Mouse (Mus musculus) midbrain, embryonic 12.5 days (tissue): ENCODE data around the gene Akr1e1. TPM values are rescaled to one million over a fixed set of nuclear protein-coding genes. Genes with fewer than 3 reads are reported as not detected.
"Not testable (repeated sequence)": the region's sequence is repeated elsewhere in the genome, so short reads cannot be mapped to it uniquely, and the experiment has no call there.

ENCODE experiments used
- ATAC-seq: fragments of 200-750 bp; cut with Nextera tagmentation; 2 replicates; pipeline ENCODE4 v1.8.0; 2017; ENCODE audit warnings: low read depth, moderate TSS enrichment, moderate library complexity; ENCODE audit not compliant: low FRiP score
- H3K27ac ChIP-seq: fragments of 300-500 bp; sonication (generic); replicated peaks from 2 replicates; pipeline ENCODE4 v1.5.1; 2016; ENCODE audit warnings: mild to moderate bottlenecking
- H3K27me3 ChIP-seq: fragments of 300-500 bp; sonication (generic); 2 replicates; pipeline ENCODE4 v1.6.1; 2016; ENCODE audit warnings: mild to moderate bottlenecking
- H3K36me3 ChIP-seq: fragments of 300-500 bp; sonication (generic); 2 replicates; pipeline ENCODE4 v1.6.1; 2016
- H3K4me1 ChIP-seq: fragments of 300-500 bp; sonication (generic); 2 replicates; pipeline ENCODE4 v1.6.1; 2016
- H3K4me2 ChIP-seq: fragments of 300-500 bp; sonication (generic); replicated peaks from 2 replicates; pipeline ENCODE4 v1.6.1; 2016; ENCODE audit warnings: mild to moderate bottlenecking, moderate library complexity
- H3K4me3 ChIP-seq: fragments of 300-500 bp; sonication (generic); 2 replicates; pipeline ENCODE4 v1.5.1; 2016; ENCODE audit warnings: mild to moderate bottlenecking
- H3K9ac ChIP-seq: fragments of 300-500 bp; sonication (generic); replicated peaks from 2 replicates; pipeline ENCODE4 v1.6.1; 2016; ENCODE audit warnings: mild to moderate bottlenecking, moderate library complexity
- H3K9me3 ChIP-seq: fragments of 300-500 bp; sonication (generic); 2 replicates; pipeline ENCODE4 v1.6.1; 2016; ENCODE audit warnings: mild to moderate bottlenecking
- WGBS: fragments of 180-500 bp; shearing (Covaris S2); methylation state at CpG from one replicate; pipeline ENCODE4 v1.1.7; 2016; 5-methylcytosine and 5-hydroxymethylcytosine counted together
- polyA plus RNA-seq: library from polyadenylated mRNA; unstranded; fragments of >200 nt; fragmentation: Nextera tagmentation; extraction: Ambion mirVana; gene quantifications from 2 replicates; pipeline ENCODE4 v1.2.1, GENCODE M21; 2016

The Akr1e1 gene
- polyA plus RNA-seq, result 49.7 and 57.7 TPM in 2 replicates

DNA sequence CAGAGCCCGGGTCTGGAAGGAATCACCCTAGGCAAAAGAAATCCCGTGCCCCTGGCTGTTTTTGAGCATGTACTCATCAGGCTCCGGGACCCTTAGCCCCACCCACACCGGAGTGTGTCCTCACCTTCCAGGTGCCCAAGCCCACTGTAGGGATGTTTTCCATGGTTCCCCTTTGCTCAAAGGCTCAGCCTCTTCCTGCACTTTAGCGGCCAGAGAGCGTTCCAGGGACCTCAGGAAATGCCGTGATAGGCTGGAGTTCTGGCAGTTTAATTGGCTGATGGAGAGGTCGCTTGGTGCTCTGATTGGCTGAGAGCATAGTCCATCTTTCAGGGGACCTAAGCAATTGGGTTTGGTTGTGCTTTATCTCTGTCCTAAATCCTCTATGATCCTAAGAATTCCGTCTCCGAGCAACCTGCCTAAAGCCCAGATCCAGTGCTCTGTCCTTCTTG is at the start of gene Akr1e1:
Gene Akr1e1, minus strand, starts transcription at position 214 of the 449 bp plus-strand sequence.
- 5% methylated on average over 10 of the region's 10 CpGs for WGBS
- peak within 1 kb of the TSS; percentile 75 for H3K27ac ChIP-seq
- no peaks in the 10 kb centered on the region for H3K4me1 ChIP-seq
- H3K27me3 ChIP-seq, result no peaks in the 10 kb centered on the region
- peak within 1 kb of the TSS; percentile 71 for H3K9ac ChIP-seq
- no peaks in the 10 kb centered on the region for H3K36me3 ChIP-seq
- H3K4me2 ChIP-seq, result peak within 1 kb of the TSS; percentile 59
- no peaks in the 10 kb centered on the region for H3K9me3 ChIP-seq
- ATAC-seq, result peak; percentile 100
- peak within 1 kb of the TSS; percentile 65 for H3K4me3 ChIP-seq

DNA sequence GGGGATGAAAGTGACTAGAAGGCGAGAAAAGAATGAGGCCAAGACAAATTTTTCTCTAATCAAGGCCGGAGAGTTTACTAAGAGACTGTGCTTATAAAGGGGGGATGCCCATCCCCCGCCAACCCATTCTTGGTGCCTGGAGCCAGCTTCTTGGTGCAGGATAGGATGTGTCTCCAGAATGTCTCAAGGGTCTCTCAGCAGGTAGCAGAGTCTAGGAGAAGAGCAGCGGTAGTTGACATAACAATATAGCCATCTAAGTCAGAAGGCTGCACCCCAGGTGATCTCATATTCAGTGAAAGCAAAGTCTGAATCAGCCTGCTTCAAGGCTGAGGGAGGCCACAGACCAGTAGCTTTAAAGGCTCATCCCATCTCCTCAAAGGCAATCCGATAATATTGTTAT is 49.4 kb upstream of the Akr1e1 start:
- no peak for ATAC-seq
- WGBS, result 83% methylated on average over 5 of the region's 5 CpGs
- Histone ChIP-seq H3K9ac (no peak overlapping the region), H3K4me2 (no peak overlapping the region), H3K27ac (no peak overlapping the region), H3K27me3 (no peaks in the 10 kb centered on the region), H3K4me1 (no peaks in the 10 kb centered on the region), H3K4me3 (no peak overlapping the region), H3K9me3 (no peaks in the 10 kb centered on the region), H3K36me3 (no peaks in the 10 kb centered on the region)

DNA sequence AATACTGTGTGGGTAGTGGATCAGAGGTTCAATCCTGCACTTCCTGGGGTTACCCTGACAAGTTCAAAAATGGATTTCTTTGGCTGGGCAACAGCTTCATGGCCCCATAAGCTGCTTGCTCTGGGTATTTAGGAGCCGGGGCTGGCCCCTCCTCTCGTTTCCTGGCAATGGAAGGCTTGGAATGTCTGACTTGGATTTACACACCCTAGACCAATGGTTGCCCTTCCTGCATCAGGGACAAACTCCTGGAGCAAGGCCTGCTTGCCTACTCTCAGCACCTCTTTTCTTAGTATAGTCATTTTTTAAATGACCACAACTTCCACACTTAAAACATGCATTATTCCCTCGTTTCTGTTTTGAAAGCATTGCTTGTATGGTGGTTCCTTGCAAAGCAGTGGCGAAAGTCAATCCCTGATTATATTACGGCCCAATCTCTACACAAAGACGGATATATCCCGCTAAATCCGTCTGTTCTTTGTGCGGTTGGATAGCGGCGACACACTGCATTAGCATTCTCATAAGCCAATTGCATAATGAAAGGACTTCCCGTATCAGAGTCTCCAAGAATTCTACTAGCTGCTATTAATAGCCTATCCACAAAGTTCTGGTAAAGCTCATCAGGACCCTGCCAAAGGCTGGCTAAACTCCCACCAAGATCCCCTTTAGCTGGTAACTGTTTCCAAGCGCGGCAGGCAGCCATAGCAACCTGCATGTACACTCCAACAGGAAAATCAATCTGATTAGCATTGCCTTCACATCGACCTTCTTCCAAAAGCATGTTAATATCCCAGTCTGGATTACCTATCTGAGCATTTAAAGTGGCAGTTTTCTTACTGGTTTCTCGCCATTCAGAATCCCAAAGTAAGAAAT is 47.5 kb upstream of the Akr1e1 start:
- Histone ChIP-seq H3K9ac (no peak overlapping the region), H3K27me3 (no peaks in the 10 kb centered on the region), H3K4me3 (no peak overlapping the region), H3K4me1 (no peaks in the 10 kb centered on the region), H3K36me3 (no peaks in the 10 kb centered on the region), H3K4me2 (no peak overlapping the region), H3K27ac (peak overlapping the region; percentile 30; the same call in 1 of the 2 replicates), H3K9me3 (no peaks in the 10 kb centered on the region)
- ATAC-seq, result peak; percentile 80
- WGBS, result 70% methylated on average over 16 of the region's 16 CpGs

DNA sequence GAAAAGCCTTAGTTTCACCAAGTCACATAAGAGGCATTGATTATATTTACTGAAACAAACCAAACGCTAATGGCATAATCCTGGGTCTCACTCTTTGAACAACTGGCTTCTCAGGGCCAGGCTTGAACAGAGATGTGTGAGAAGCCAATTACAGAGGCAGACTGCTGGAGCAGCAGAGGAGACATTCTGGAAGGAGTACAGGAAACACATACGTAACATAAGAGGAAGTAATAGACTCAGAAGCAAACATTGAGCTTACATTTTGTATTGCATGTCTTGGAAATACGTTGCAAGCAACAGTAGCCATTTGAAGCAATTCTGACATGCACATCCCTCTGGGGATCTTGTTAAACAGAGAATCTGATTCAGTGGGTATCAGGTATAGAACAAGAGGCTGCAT is 41.2 kb upstream of the Akr1e1 start:
- 81% methylated on average over 3 of the region's 3 CpGs for WGBS
- Histone ChIP-seq H3K4me2 (no peak overlapping the region), H3K4me1 (no peaks in the 10 kb centered on the region), H3K4me3 (no peak overlapping the region), H3K27ac (no peak overlapping the region), H3K36me3 (no peaks in the 10 kb centered on the region), H3K9me3 (no peaks in the 10 kb centered on the region), H3K9ac (no peak overlapping the region), H3K27me3 (no peaks in the 10 kb centered on the region)
- ATAC-seq, result no peak

DNA sequence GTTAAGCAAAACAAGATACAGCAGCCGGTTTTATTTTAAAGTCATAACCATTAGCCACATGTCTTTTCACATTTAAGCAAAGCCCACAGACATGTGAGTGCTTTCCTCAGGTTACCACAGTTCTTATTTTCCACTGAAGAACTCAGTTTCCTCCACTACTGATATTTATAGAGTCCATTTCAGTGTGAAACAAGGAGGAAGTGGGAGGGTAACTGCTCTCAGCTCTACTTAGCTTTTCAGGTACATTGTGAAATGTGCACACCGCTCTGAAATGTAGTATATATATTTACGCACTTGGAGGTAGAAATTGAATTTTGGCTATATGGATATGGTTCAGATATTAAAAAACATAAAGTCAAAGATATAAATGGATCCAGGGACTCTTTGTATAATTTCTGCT is 36.3 kb upstream of the Akr1e1 start:
- Histone ChIP-seq H3K4me1 (no peaks in the 10 kb centered on the region), H3K9me3 (no peaks in the 10 kb centered on the region), H3K27me3 (no peaks in the 10 kb centered on the region), H3K27ac (no peak overlapping the region), H3K36me3 (no peaks in the 10 kb centered on the region), H3K4me3 (no peak overlapping the region), H3K9ac (no peak overlapping the region), H3K4me2 (no peak overlapping the region)
- 94% methylated on average over 3 of the region's 3 CpGs for WGBS
- no peak for ATAC-seq

DNA sequence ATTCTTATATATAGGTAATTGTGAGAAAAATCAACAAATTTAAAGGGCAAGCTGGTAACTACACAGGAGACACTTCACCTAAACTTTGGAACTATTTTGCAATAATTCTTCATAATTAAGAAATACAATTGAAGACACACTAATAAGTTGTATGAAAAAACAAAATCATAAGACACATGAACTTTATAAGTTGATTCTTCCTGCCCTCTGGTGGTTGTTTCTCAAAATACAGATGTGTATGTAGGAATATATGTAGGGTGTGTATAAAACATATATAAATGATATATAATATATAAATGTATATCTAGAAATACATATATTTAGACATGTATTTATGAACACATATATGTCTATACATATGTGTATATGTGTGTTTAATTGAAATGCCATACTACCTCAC is 1.9 kb upstream of the Akr1e1 start:
- no peak for ATAC-seq
- H3K27ac ChIP-seq, result no peak overlapping the region

DNA sequence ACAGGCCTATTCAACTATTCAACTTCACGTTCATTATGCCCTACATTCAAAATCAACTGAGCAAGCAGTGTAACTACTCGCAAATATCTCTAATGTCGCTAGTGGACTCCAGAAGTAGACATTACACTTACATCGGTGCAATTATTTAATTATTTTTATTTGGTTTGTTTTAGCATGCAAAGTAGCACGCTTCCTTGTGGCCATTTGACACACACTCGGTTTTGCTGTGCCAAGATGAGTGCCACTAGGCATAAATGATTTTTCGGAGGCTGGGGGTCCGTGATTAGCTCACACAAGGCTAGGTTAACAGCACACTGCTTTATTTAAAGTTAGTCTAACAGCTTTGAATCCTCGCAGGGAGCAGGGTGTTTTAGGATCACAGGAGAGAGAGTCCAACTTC is 444 bp downstream of the Akr1e1 start:
- H3K27ac ChIP-seq, result peak overlapping the region; percentile 61; the same call in 1 of the 2 replicates
- no peak for ATAC-seq
- peak overlapping the region; percentile 71 for H3K9ac ChIP-seq
- H3K36me3 ChIP-seq, result 0 out of 2 replicates have a peak, but pooled peaks cover 3% of the 10 kb centered on the region
- WGBS, result 29% methylated on average over 9 of the region's 9 CpGs
- H3K27me3 ChIP-seq, result no peaks in the 10 kb centered on the region
- peak overlapping the region; percentile 65 for H3K4me3 ChIP-seq
- no peaks in the 10 kb centered on the region for H3K9me3 ChIP-seq
- H3K4me1 ChIP-seq, result no peaks in the 10 kb centered on the region
- H3K4me2 ChIP-seq, result peak overlapping the region; percentile 59

More for the DNA sequence above, 1.9 kb upstream of the Akr1e1 start:
- Histone ChIP-seq H3K27me3 (no peaks in the 10 kb centered on the region), H3K4me1 (no peaks in the 10 kb centered on the region), H3K9me3 (no peaks in the 10 kb centered on the region), H3K4me3 (no peak overlapping the region), H3K4me2 (no peak overlapping the region), H3K9ac (no peak overlapping the region), H3K36me3 (no peaks in the 10 kb centered on the region)

DNA sequence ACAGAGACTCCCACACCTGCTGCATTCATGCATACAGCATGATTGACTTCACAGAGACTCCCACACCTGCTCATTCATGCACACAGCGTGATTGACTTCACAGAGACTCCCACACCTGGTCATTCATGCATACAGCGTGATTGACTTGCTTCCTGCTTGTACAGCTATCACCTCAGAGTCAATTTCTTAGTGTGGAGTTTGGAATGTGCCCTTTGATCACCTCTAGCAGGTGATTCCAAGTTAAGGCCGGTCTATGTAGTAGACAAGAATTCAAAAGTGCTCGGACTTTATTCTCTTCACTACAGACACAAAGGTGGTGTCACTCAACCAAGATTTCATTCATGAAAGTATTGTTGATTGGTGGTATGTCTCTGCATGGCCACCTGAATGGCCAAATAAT is 2.2 kb downstream of the Akr1e1 start:
- H3K27me3 ChIP-seq, result no peaks in the 10 kb centered on the region
- no peak overlapping the region for H3K9ac ChIP-seq
- WGBS, result 93% methylated on average over 4 of the region's 4 CpGs
- no peak for ATAC-seq
- no peaks in the 10 kb centered on the region for H3K9me3 ChIP-seq
- H3K4me1 ChIP-seq, result no peaks in the 10 kb centered on the region
- no peak overlapping the region for H3K4me2 ChIP-seq
- no peak overlapping the region for H3K27ac ChIP-seq
- H3K4me3 ChIP-seq, result no peak overlapping the region
- H3K36me3 ChIP-seq, result 0 out of 2 replicates have a peak, but pooled peaks cover 8% of the 10 kb centered on the region

DNA sequence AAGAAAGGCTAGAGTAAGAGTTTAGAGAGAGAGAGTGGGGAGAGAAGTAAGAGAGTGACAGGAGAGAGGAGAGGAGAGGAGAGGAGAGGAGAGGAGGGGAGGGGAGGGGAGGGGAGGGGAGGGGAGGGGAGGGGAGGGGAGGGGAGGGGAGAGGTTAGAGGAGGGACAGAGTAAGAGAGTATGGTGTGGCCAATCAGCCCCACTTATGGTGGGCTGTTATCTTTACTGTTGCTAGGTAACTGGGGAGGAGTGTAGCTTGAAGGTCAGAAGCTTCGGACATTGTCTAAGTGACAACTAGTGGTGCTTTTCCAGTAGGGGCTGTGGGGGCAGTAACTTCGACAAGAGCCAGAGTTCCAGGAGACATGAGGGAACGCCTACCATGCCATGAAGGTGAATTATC is 5.5 kb downstream of the Akr1e1 start:
- not testable (repeated sequence) for H3K9me3 ChIP-seq, H3K4me3 ChIP-seq, H3K4me2 ChIP-seq, ATAC-seq, H3K9ac ChIP-seq, H3K27me3 ChIP-seq, H3K27ac ChIP-seq, H3K4me1 ChIP-seq
- WGBS, result 80% methylated on average over 3 of the region's 3 CpGs
- H3K36me3 ChIP-seq, result peaks cover 32% of the 10 kb centered on the region

DNA sequence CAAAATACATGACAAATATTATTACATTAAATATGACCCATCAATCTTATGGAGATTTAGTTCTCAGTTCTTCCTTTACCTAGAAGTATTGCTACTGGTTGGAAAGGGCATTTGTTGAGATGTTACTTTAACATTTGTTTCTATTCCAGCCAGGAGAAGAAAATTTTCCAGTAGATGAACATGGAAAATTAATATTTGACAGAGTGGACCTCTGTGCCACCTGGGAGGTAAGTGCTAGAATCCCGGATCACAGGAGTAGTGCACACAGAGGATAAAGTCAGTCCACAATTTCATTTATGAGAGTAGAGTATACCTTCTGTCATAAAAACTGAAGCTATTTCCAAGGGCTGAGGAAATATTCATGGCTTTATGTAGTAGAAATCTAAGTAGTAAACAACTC is 32.1 kb downstream of the Akr1e1 start:
- H3K36me3 ChIP-seq, result no peaks in the 10 kb centered on the region
- 85% methylated on average over 1 of the region's 1 CpGs for WGBS
- H3K27me3 ChIP-seq, result no peaks in the 10 kb centered on the region
- no peaks in the 10 kb centered on the region; the same call in 1 of the 2 replicates for H3K9me3 ChIP-seq
- no peaks in the 10 kb centered on the region for H3K4me1 ChIP-seq
- H3K27ac ChIP-seq, result no peak overlapping the region
- no peak for ATAC-seq
- H3K4me3 ChIP-seq, result no peak overlapping the region
- H3K9ac ChIP-seq, result no peak overlapping the region
- no peak overlapping the region for H3K4me2 ChIP-seq

DNA sequence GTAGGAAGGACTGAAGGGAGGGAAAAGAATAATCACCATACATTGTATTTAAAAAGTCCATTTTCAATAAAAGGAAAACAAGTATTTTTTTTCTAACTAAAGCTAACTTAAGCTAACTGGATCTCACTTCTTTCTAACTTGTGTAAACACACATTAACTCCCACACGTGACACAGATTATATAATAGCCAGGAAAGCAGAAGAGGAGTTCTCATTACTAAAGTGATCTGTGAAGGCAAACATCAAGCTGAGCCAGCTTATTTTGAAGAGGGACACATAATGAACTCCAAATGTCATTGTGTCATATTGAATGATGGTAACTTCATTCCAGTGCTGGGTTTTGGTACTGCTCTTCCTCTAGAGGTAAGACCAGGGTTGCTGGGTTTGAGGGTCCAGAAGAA is 35.1 kb downstream of the Akr1e1 start, which contains the start of gene Akr1c21:
Gene Akr1c21, plus strand, starts transcription at position 205 of the 400 bp plus-strand sequence.
- no peaks in the 10 kb centered on the region; the same call in 1 of the 2 replicates for H3K9me3 ChIP-seq
- no peak for ATAC-seq
- H3K36me3 ChIP-seq, result no peaks in the 10 kb centered on the region
- no peak within 1 kb of the TSS for H3K27ac ChIP-seq
- H3K4me2 ChIP-seq, result no peak within 1 kb of the TSS
- H3K27me3 ChIP-seq, result no peaks in the 10 kb centered on the region
- no peak within 1 kb of the TSS for H3K9ac ChIP-seq
- H3K4me3 ChIP-seq, result no peak within 1 kb of the TSS
- WGBS, result 68% methylated on average over 1 of the region's 1 CpGs
- H3K4me1 ChIP-seq, result no peaks in the 10 kb centered on the region

DNA sequence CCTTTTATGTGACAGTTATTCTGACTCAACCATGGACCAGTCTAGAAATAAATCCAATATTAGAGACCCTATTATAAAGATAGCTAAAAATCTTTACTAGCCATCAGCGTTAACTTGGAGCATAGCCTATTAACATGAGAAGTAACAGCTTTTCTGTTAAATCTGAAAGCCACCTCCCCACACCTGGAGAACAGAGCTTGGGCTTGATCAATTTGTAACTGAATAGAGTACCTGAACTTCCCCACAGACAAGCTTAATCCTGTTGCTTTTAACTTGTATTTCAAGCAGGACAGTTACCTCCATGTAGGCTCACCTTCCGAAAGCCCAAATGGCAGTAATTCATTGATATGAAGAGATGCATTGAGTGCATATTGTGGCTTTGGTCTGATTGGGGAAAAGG is 43.0 kb downstream of the Akr1e1 start:
- no peak for ATAC-seq

More for the DNA sequence above, 43.0 kb downstream of the Akr1e1 start:
- no peak overlapping the region for H3K27ac ChIP-seq
- H3K4me1 ChIP-seq, result no peaks in the 10 kb centered on the region
- no peak overlapping the region for H3K9ac ChIP-seq
- H3K4me2 ChIP-seq, result no peak overlapping the region
- no peaks in the 10 kb centered on the region for H3K36me3 ChIP-seq
- no peaks in the 10 kb centered on the region for H3K27me3 ChIP-seq
- no peak overlapping the region for H3K4me3 ChIP-seq
- H3K9me3 ChIP-seq, result no peaks in the 10 kb centered on the region
- 90% methylated on average over 2 of the region's 2 CpGs for WGBS
